Mouse (Mus musculus): Measurements from ENCODE around the gene Myoz1. TPM values are rescaled to one million over a fixed set of nuclear protein-coding genes. Genes with fewer than 3 reads are reported as not detected.

The Myoz1 gene
- total and polyA plus RNA-seq, 3 experiments = 0.15 TPM; not detected in 1

GRCm38 (mm10) chr14:20702741-20703381 lies 46.5 kb upstream of the Myoz1 start, which contains the start of gene Chchd1:
Chchd1 (plus strand) TSS chr14:20703006.
- no peaks in the 10 kb centered on the region for H3K9me3 ChIP-seq (replicated peaks; ENCODE audit: insufficient read depth, low read length)
- peak within 1 kb of the TSS; percentile 93 for H3K9ac ChIP-seq (ENCODE audit: control insufficient read depth, low read depth, low read length, poor library complexity, severe bottlenecking)
- H3K36me3 ChIP-seq (ENCODE audit: control insufficient read depth in 1 of 2, insufficient read depth in 2 of 2, low read length in 2 of 2) = peaks cover 0 to 45% of the 10 kb centered on the region in 2 experiments; a peak in 3 of 4 replicates
- H3K79me2 ChIP-seq (ENCODE audit: control insufficient read depth, insufficient read depth, low read length, poor library complexity) = peaks cover 40% of the 10 kb centered on the region
- H3K27me3 ChIP-seq (ENCODE audit: control insufficient read depth in 1 of 2, insufficient read depth in 2 of 2, low read length in 2 of 2) = no peaks in the 10 kb centered on the region
- DNase-seq (ENCODE audit: low read depth, low spot score) = peak; percentile 90
- peak within 1 kb of the TSS; percentile 73 to 94 for H3K4me3 ChIP-seq (ENCODE audit: control insufficient read depth in 1 of 2, insufficient read depth in 1 of 2, low read depth in 2 of 2, low read length in 2 of 2)
- H3K27ac ChIP-seq (ENCODE audit: control insufficient read depth, low read depth, low read length) = peak within 1 kb of the TSS; percentile 92
- peaks cover 19 to 25% of the 10 kb centered on the region in 2 experiments for H3K4me1 ChIP-seq (ENCODE audit: control insufficient read depth in 1 of 2, insufficient read depth in 2 of 2, low read length in 2 of 2)
- TF ChIP-seq MXI1 (IDR thresholded peaks at IDR 0.05; ENCODE audit: low read depth, low read length) = peak; percentile 95
- TF ChIP-seq TBP (IDR thresholded peaks at IDR 0.05; ENCODE audit: low read depth, low read length) = peak; percentile 71
- no peak for TF ChIP-seq GATA1 (IDR thresholded peaks at IDR 0.05; ENCODE audit: low read depth, low read length)
- no peak for TF ChIP-seq RCOR1 (IDR thresholded peaks at IDR 0.05; ENCODE audit: low read depth, low read length)
- TF ChIP-seq CTCF (IDR thresholded peaks at IDR 0.05 in 2 of 3, conservative IDR thresholded peaks at IDR 0.05 in 1 of 3; ENCODE audit: control insufficient read depth in 1 of 3, insufficient read depth in 1 of 3, low read depth in 2 of 3, low read length in 3 of 3, poor library complexity in 1 of 3, severe bottlenecking in 1 of 3) = no peak
- TF ChIP-seq RAD21 (IDR thresholded peaks at IDR 0.05; ENCODE audit: low read depth, low read length) = no peak
- TF ChIP-seq ETS1 (IDR thresholded peaks at IDR 0.05; ENCODE audit: low read depth, low read length) = peak; percentile 40; the same call in 1 of the 2 replicates
- no peak for TF ChIP-seq UBTF (IDR thresholded peaks at IDR 0.05; ENCODE audit: borderline replicate concordance, insufficient read depth, low read depth, low read length)
- TF ChIP-seq E2F4 (IDR thresholded peaks at IDR 0.05; ENCODE audit: borderline replicate concordance, low read depth, low read length) = peak; percentile 76; the same call in 1 of the 2 replicates
- TF ChIP-seq BHLHE40 (IDR thresholded peaks at IDR 0.05; ENCODE audit: borderline replicate concordance, low read depth, low read length) = no peak
- TF ChIP-seq EP300 (IDR thresholded peaks at IDR 0.05; ENCODE audit: low read depth in 1 of 2, low read length in 2 of 2) = peak in 1 of 2 experiments; percentile 49; a peak in 2 of 4 replicates
- no peak for TF ChIP-seq MAFK (IDR thresholded peaks at IDR 0.05; ENCODE audit: borderline replicate concordance, low read depth, low read length)
- no peak for TF ChIP-seq USF2 (IDR thresholded peaks at IDR 0.05; ENCODE audit: borderline replicate concordance in 1 of 2, insufficient read depth in 1 of 2, low read depth in 1 of 2, low read length in 2 of 2)
- 0 out of 2 replicates have a peak, but pooled peaks have one; percentile 65 for TF ChIP-seq MAZ (IDR thresholded peaks at IDR 0.05; ENCODE audit: low read depth, low read length)
- peak; percentile 83 for TF ChIP-seq KAT2A (conservative IDR thresholded peaks at IDR 0.05; ENCODE audit: low read depth, low read length)
- 0 out of 2 replicates have a peak, but pooled peaks have one; percentile 41 for TF ChIP-seq MYB (IDR thresholded peaks at IDR 0.05; ENCODE audit: low read depth, low read length)
- TF ChIP-seq MEF2A (IDR thresholded peaks at IDR 0.05; ENCODE audit: extremely low read depth, insufficient replicate concordance, low read depth, low read length, poor library complexity, severe bottlenecking) = no peak
- peak; percentile 82 for TF ChIP-seq TCF12 (IDR thresholded peaks at IDR 0.05; ENCODE audit: low read depth, low read length)
- TF ChIP-seq POLR2AphosphoS5 (IDR thresholded peaks at IDR 0.05; ENCODE audit: borderline replicate concordance, low read depth, low read length) = no peak
- TF ChIP-seq ZC3H11A (IDR thresholded peaks at IDR 0.05; ENCODE audit: low read depth, low read length) = no peak
- TF ChIP-seq POLR2AphosphoS2 (IDR thresholded peaks at IDR 0.05; ENCODE audit: low read length) = peak; percentile 90
- TF ChIP-seq MYC (IDR thresholded peaks at IDR 0.05; ENCODE audit: low read depth, low read length) = peak; percentile 87
- TF ChIP-seq MAX (IDR thresholded peaks at IDR 0.05; ENCODE audit: low read length) = peak; percentile 81; the same call in 1 of the 2 replicates
- TF ChIP-seq HCFC1 (IDR thresholded peaks at IDR 0.05; ENCODE audit: low read depth, low read length) = peak; percentile 93
- TF ChIP-seq CHD2 (IDR thresholded peaks at IDR 0.05; ENCODE audit: low read length) = no peak
- TF ChIP-seq NRF1 (IDR thresholded peaks at IDR 0.05; ENCODE audit: insufficient read depth, low read depth, low read length, poor library complexity, severe bottlenecking) = peak; percentile 58
- no peak for TF ChIP-seq GABPA (IDR thresholded peaks at IDR 0.05; ENCODE audit: low read depth, low read length)
- peak; percentile 64 for TF ChIP-seq USF1 (IDR thresholded peaks at IDR 0.05; ENCODE audit: low read depth, low read length)
- TF ChIP-seq TAL1 (IDR thresholded peaks at IDR 0.05; ENCODE audit: low read length) = no peak
- peak; percentile 48; the same call in 1 of the 2 replicates for TF ChIP-seq CHD1 (IDR thresholded peaks at IDR 0.05; ENCODE audit: low read depth, low read length)
- TF ChIP-seq ZNF384 (IDR thresholded peaks at IDR 0.05; ENCODE audit: low read depth, low read length) = no peak
- TF ChIP-seq ZMIZ1 (IDR thresholded peaks at IDR 0.05; ENCODE audit: low read depth, low read length) = peak; percentile 87
- TF ChIP-seq SIN3A (IDR thresholded peaks at IDR 0.05; ENCODE audit: low read length) = peak; percentile 95
- no peak for TF ChIP-seq JUND (IDR thresholded peaks at IDR 0.05; ENCODE audit: low read depth, low read length)
- peak; percentile 89 to 93 for TF ChIP-seq POLR2A (IDR thresholded peaks at IDR 0.05; ENCODE audit: control insufficient read depth in 1 of 2, insufficient read depth in 1 of 2, low read depth in 1 of 2, low read length in 2 of 2, poor library complexity in 1 of 2)
- no peak for TF ChIP-seq ZKSCAN1 (IDR thresholded peaks at IDR 0.05; ENCODE audit: low read depth, low read length)
